Mouse (Mus musculus): ENCODE data around the gene Herc4.

- TF ChIP-seq CTCF (IDR thresholded peaks at IDR 0.05; ENCODE audit: extremely low read depth, insufficient read depth, insufficient read length, insufficient replicate concordance) = no peak
- TF ChIP-seq POLR2A (IDR thresholded peaks at IDR 0.05; ENCODE audit: low read depth, low read length) = no peak
Measured at GRCm38 (mm10) chr10:63348291-63348690, 104.7 kb downstream of the Herc4 start.

Measured in spleen, adult 2 months (tissue).